Mouse (Mus musculus): ENCODE data around the gene Vangl2.

Gene Vangl2

GRCm38 (mm10) chr1:172027809-172028102, 488 bp downstream of the Vangl2 start:
- DNase-seq (ENCODE audit: low spot score in 2 of 2): no peak

DNA sequence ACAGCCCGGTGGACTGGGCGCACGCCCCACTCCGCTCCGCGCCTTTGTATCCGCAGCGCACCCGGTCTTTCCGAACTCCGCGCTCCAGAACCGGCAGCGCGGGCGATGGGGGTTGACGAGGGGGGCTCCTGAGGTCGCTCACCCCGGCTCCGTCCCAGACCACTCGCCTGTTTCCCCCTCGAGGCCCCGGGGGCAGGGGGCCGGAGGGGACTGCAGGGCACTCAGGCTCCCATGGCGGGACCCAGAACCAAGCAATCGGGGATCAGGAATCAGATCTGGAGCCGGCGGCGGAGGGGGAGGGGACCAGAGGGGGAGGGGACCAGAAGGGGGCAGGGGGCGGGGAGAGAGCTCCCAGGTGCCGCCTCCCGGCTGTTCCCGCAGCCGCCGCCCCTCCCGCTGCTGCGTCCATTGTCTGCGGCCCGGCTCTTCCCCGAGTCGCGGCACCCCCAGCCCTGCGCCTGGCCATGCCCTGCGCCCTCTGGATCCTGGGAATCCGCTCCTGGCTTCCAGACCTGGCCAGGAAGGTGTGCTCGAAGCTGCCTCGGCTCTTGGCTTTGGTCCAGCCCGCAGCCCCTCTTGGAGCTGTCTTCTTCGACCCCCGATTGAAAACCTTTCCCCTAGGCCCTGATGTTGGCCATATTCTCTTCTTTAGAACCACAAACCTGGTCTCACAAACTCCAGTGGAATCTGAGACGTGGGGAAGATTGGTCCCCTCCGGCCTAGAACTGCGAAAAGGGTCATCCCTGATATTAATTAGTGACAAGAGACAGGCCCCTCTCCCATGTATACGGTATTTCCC, 1.0 kb downstream of the Vangl2 start:
- DNase-seq (ENCODE audit: low spot score in 2 of 2): peak; percentile 47 to 57

- DNase-seq (ENCODE audit: low spot score in 2 of 2): no peak
These were observed 1.9 kb downstream of the Vangl2 start for GRCm38 (mm10) chr1:172026201-172026901.

GRCm38 (mm10) chr1:172025201-172025904, 2.9 kb downstream of the Vangl2 start:
- no peak for DNase-seq (ENCODE audit: low spot score in 2 of 2)

DNA sequence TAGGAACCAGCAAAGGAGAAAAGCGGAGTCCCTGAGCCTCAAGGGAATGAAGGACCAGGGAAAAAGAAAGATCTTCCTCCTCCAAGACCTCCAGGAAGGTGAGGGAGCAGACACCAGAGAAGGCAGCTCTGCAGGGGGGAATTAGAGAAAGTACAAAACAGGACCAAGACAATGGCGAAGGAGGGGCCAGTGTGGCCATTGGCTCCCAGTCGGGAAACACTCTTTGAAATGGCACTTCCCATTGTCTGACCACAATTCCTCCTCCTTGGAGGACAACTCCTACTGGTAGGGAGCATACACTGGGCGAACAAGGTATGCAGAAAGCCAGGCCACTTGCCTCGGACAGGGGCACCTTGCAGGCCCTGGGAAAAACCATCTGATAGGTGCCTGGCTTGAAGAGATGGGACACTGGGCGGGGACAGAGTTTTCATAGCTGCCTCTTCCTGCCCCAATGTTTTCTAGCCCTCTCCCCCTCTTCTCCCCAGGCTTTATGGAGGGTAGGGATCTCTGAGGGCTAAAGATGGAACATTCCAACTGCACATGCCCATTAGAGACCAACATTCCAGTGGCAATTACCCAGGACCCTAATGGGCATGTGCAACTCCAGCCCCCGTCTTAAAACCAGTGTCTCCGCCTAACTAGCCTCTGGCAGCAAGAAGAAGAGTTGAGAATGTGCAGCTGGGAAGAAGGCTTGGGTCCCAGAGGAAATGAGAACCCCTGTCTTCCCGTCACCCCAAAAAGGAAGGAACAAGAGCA, 3.9 kb downstream of the Vangl2 start:
- DNase-seq (ENCODE audit: low spot score in 2 of 2): no peak

- no peak for DNase-seq (ENCODE audit: low spot score in 2 of 2)
These were observed 8.3 kb downstream of the Vangl2 start for GRCm38 (mm10) chr1:172019863-172020521.

DNA sequence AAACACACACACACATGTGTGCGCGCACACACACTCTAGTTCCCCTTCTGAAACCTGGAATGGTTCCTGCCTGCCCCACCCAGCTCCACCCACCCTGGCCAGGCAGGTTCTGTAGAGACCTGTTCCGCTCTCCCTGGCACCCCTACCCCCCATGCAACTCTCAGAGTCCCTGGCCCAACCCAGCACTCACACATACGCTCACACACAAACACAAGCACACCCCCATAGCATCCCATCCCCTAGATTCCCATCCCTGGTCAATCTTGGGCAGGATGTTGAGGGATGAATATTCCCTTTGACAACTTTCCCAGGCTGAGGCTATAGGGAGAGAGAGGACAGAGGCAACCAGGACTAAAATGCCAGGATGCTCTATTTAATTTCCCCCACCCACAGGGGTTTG, 8.9 kb downstream of the Vangl2 start:
- DNase-seq (ENCODE audit: low spot score in 2 of 2): no peak

DNA sequence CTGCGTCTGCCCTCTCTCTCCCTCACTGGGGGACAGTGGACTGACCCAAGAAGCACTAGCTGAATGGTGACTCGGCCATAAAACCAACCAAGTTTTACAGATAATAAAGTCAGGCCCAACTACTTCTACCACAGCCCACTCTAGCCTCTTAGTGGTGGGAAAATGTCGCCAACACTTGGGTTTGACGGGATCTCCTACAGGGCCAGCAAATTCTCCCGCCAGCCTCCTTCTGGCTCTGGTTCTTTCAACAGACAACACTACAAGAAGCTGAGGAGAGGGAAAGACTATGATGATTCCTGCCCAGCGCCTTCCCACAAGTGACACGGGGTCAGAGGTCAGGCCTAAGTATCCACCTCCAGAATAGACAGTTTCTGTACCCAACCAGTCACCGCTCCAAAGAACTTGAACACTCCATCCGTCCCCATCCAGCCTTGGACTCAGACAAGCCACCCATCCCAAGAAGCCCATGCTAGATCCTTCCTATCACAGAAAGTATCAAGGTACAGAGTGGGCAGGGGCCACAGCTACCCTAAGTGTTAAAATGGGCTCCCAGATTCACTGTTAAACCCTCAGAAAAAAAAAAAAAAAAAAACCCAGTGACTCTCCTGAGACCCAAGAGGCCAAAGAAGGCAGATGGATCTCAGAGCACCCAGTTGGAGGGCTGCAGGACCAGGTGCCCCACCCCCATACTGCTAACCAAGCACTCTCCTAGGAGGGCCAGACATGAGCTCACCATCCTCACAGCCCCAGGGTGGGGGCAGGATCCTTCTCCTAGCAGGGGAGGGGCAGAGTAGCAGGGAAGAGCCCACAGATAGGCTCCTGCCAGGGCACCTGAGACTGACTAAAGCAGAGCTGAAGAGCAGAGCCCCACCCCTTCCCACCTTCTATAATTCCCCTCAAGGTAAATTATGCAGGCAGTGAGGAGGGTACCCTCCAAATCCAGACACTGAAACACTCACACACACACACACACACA, 9.6 kb downstream of the Vangl2 start:
- no peak for DNase-seq (ENCODE audit: low spot score in 2 of 2)

GRCm38 (mm10) chr1:172017517-172018070, 10.7 kb downstream of the Vangl2 start:
- no peak for DNase-seq (ENCODE audit: low spot score in 2 of 2)

DNA sequence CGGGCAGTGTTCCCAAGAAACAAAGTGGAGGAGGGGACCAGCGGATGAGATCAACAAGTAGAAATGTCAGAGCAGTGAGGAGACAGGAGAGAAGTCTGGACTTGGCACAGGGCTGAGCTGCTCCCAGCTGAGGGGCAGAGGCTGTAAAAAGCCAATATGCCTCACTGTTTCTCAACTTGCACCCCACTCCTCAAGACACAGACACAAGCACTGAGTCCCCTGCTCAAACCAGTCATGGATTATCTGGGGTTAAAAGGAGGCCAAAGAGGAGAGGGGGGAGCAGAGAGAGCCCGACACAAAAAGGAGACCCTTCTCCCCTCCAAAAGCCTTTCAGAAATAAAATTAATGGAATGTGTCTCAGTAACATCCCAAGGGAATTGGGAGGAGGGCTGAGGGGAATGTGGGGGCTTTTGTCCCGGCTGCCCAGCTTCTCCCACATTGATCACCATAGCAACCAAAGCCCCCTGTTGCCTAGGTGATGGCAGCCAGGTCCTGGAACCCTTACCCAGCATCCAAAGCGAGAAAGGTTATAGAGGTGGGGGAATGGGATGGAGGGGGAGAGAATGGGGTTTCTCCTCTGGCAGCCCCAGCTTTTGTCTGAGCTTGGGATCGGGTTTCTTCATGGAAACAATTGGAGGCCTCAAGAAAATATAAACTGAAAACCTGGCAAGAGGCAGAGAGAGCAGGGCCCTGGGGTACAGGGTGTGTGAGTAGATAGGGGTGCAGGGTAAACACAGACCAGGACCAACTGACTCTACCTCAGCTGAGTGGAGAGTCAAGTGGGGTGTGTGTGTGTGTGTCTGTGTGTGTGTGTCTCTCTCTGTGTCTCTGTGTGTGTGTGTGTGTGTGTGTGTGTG, 11.4 kb downstream of the Vangl2 start:
- DNase-seq (ENCODE audit: low spot score in 2 of 2): no peak

- DNase-seq (ENCODE audit: low spot score in 2 of 2): no peak
These were observed 12.2 kb downstream of the Vangl2 start for GRCm38 (mm10) chr1:172016031-172016430.

DNA sequence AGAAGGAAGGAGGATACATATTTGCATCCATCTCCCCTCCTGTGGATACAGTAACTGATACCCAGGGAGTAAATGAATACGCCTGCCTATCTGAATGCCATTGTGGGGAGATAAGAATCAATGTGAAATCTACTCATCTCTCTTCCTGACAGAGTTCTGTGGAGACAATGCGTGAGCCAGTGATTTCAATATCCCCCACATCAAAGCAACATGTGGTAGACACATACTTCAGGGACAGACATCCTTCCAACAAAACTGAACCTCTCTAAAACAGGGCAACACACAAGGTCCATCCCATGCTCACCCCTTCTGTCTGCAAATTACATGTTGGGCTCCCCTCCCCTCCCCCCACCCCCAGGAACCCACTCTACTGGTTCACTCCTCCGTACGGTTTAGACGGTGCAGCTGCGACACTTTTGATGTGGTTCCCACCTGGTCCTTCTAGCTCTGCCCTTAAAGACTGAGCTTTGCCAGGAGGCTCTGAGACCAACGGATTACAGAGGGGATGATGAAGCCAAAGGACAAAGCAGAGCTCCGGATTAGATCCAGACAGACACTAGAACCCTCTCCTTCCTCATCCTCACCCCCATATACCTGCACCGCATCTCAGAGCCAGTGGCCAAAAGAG, 12.8 kb downstream of the Vangl2 start:
- DNase-seq (ENCODE audit: low spot score in 2 of 2): no peak

GRCm38 (mm10) chr1:172014771-172015170, 13.5 kb downstream of the Vangl2 start:
- no peak for DNase-seq (ENCODE audit: low spot score in 2 of 2)

GRCm38 (mm10) chr1:172012030-172012429, 16.2 kb downstream of the Vangl2 start:
- DNase-seq (ENCODE audit: low spot score in 2 of 2): peak in 1 of 2 experiments; percentile 47

DNA sequence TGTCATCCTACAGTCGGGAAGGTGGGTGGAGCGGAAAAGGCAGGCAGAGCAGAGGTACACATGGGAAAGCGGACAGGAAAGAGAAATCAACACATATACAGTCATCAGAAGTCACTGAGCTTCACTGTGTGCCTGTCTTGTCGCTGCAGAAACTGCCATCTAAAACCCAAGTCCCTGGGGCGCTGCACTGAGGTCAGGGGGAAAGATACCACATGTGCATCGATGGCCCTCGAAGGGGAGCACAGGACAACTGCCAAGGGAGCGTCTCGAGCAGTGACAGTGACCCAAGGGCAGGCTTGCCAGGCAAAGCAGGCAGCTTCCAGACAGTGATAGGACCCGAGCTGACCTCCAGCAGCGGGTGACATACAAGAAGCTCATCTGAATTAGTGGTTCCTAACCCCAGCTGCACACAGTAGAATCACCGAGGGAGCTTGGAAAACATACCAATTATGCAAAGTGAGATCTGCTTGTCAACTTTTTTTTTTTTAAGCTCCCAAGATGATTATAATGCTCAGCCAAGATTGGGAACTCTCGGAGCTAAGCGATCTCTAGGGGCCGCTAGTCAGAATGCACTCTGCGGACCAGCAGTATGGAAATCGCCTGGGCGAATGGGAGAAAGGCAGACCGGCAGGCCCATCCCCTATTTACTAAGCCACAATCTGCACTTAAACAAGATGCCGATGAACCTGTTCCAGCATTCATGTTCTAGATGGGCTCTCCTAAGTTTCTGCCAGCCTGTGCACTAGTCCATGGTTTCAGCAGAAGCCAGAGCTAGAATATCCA, 18.0 kb downstream of the Vangl2 start:
- DNase-seq (ENCODE audit: low spot score in 2 of 2): no peak

DNA sequence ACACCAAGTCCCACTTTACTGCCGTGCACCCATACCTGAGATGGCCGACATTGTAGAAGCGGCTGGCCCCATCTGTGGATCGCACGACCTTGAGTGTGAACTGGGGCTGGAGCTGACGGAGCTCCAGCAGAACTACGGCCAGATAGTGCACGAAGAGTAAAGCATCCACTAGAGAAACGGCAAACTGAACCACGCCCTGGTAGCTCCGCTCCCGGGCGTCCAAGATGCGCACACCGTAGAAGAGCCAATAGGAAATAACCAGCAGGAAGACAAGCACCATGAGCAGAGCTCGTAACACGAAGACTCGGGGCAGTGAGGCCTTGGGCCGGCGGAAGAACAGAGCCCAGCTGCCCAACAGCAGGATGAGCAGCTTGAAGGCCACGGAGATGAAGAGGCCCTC, 18.8 kb downstream of the Vangl2 start:
- no peak for DNase-seq (ENCODE audit: low spot score in 2 of 2)

GRCm38 (mm10) chr1:172008351-172008750, 19.9 kb downstream of the Vangl2 start:
- no peak for DNase-seq (ENCODE audit: low spot score in 2 of 2)

- no peak for DNase-seq (ENCODE audit: low spot score in 2 of 2)
These were observed 20.5 kb downstream of the Vangl2 start for GRCm38 (mm10) chr1:172007761-172008160.

Data from right cerebral cortex, postnatal 36 days (tissue).